Mouse (Mus musculus) right cerebral cortex, adult 18-20 months (tissue): ENCODE data around the gene Pcbd2.

Experiments
- DNase-seq: peaks from one replicate; pipeline ENCODE4 v3.0.0; 2022; ENCODE audit warnings: mixed read lengths

Gene Pcbd2

DNA sequence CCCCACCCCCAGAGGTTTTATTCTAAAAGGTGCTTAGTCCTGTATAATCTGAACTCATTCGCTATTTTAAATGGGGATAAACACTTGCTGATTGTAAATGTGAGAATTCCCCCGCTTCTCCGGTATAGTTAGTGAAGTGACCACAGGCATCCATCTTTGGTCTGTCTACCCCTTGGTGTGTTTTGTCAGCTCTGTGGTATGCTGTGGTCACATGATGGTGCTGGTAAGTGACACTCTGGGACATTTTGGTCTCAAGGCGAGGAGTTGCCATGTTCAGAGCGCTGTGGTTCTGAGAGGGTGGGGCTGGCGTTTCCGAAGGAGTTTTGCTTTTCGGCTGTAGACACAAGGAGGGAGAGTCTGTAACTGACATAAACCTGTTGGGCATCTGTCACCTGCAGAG lies 10.7 kb downstream of the Pcbd2 start:
- DNase-seq = no peak

DNA sequence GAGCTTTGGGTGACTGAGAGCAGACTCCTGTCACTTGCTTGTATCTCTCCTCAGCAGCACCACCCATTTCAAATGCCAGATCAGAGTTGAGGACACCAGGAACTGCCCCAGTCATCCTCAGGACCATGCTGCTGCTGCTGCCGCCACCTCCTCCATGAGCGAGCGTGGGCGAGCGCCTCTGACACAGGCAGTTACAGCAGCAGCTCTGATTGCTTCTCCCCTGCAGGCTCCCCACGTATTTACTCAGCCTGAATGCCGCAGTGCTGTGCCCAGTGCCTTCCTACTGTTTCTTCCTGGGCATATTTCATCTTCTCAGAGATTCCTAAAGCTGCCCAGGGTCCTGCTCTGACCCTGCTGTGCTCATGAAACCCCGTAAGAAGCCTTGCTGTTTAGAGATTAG lies 15.1 kb downstream of the Pcbd2 start:
- DNase-seq = peak; percentile 46

DNA sequence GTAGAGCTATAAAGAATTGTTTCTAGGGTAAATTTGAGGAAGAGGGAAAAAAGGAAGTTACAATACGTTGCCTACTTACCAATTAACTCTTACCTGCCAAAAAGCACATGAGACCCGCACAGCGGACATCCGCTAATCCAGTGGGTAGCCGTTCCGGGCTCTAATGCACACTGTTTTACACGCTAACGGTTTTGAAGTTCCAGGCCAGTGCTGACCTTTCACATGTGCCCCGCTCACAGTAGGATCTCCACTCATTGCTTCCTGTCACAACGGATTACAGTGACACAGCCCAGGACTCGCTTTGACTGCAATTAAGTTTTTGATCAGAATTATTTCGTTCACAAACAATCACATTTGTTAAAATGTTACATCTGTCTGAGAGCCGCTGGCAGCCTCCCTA lies 27.2 kb downstream of the Pcbd2 start:
- no peak for DNase-seq

DNA sequence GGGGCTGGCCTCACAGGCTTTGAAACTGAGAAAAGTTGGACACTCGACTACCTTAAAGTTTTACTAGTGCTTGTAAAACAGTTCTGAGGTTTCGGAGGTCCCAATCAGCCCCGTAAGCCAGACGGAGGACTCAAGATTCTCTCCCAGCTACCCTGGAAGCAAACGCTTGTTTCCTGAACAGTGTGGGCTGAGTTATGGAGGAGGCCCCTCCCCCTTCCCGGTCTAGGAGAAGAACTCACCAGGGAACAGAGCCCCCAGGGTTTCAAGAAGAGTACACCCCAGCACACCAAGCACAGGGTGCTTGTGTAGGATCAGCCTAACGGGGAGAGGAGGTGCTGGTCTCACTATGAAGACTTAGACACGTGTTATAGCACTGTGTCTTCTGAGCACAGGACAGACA lies 29.6 kb downstream of the Pcbd2 start:
- no peak for DNase-seq

DNA sequence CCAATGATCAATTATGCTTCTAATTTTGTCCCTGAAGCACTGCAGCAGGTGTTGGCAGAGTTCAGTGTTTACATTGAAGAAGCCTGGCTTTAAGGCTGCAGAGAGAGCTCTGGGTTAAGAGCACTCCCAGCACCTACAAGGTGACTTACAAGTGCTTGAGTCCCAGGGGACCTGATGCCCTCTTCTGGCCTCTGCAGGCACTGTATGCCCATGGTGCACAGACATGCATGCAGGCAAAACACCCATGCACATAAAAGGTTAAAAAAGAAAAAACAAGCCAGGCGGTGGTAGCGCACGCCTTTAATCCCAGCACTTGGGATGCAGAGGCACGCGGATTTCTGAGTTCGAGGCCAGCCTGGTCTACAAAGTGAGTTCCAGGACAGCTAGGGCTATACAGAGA lies 30.5 kb downstream of the Pcbd2 start:
- no peak for DNase-seq

DNA sequence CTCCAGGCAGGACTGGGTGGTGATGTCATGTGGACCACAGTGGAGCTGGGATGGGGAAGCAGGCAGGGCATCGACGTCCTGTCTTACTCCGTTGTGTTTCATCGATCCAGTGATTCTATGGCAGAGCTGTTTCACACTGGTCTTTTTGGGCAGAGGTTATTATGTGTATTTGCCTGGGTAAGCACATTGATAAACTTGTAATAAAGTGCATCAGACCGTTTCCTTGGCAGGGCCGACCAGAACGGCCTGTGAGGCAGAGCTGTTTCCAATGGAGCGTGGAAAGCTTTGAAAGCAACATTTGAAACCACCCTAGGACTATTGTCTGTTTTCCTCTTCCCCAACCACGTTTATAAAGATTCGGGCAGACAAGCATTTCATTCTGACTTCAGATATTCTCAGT lies 33.4 kb downstream of the Pcbd2 start:
- DNase-seq = no peak

DNA sequence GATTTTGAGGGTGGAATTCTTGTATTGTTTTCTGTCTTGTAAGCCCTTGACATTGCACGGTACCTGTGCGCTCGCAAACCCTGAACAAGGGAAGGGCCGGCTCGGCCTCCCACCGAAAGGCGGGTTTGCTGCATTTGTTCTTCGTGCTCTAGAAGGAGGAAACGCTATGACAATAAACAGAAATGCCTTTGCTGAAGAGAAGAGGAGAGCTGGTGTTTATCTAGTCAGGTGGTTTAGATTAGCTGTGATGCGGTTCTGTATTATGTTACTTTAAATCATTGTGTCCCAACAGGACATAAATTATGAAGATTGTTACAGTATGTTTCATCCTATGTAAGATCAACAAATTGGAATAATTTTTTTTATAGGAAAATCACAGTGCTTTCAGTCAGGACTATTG lies 34.3 kb downstream of the Pcbd2 start:
- no peak for DNase-seq

DNA sequence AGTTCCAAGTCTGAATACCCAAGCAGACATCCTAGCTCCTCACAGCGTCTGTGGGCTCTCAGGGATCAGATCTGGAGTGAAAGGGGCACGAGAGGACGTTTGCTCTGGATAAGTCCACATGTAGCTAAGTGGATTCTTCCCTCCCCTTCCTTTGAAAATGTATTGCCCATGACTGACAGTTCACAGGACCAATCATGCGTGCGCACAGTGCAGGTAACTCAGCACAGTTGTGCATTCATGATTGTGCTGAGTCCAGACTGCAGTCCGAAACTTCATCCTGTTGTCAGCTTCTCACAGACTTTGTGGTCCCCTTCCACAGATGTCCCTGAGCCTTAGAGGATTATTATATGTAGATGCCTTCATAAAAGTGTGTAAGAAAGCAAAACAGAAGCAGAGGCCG lies 47.2 kb downstream of the Pcbd2 start:
- no peak for DNase-seq

DNA sequence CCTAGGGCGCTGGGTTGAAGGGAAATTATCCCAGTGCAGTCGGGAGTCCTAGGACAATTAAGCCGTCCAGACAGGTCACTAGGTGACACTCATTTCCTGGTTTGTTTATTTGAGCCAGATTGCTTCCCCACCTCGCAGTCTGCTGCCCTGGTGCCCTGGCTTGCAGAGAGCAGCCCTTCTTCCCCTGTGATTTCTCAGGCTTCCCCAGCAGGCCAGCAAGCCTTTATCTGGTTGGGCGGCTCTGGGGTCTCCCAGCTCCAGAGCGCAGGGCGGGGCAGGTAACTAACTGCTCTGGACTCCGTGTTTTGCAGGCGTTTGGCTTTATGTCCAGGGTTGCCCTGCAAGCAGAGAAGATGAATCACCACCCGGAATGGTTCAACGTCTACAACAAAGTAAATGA lies 47.9 kb downstream of the Pcbd2 start:
- no peak for DNase-seq

DNA sequence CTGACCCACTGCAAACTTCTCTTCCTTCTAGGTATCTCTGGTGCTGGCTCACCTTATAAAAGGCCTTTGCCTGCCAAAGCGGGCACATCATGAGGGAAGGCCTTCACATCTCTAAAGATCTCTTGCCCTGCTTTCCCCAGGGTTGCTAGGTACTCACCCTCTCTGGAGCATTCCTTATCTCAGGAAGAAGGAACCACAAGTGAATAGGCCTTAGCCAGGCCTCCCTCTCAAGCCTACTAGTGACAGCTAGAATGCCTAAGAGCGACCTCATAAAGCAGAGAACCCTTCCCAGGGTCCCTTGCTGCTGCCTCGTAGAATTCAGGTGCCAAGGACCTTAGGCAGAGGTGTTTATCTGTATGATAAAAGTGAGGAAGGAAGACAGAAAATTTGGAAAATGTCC lies 57.1 kb downstream of the Pcbd2 start, which contains the start of gene Catsper3:
TSS of gene Catsper3 (plus strand) at position 301 of the 400 bp plus-strand sequence.
- no peak for DNase-seq

DNA sequence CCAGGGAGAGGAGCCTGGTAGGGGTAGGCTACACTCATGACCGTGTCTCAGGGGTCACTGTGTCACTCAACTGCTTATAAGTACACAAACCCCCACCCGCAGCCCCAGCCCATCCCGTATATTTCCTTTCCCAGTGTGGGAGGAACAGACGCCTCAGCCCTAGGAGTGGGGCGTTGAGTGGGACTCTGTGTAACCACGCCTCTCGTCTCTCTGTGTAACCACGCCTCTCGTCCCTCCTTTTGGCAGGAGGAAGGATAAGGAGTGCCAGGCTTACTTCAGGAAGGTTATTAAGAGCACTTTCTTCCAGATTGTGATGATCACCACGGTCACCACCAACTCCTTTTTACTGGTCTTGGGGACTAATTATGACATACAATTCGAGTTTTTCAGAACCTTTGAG lies 59.0 kb downstream of the Pcbd2 start:
- DNase-seq = no peak

DNA sequence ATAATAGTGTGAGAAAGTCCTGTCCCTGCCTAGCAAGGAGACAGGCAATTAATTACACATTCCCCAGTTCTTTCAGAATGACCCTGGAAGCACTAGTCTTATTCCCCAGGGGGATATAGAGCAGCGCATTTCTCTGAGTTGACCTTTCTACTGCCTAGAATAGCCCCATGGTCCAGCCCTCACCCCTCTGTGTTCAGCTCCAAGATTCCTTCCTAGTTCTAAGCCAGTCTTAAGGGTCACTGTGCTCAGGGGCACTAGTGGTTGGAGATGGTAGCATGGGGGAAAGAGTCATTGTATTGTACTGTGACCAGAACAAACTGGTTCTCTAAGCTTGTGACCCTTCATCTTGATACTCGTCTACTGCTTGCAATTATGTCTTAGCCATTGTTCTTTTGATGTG lies 74.1 kb downstream of the Pcbd2 start:
- DNase-seq = no peak

DNA sequence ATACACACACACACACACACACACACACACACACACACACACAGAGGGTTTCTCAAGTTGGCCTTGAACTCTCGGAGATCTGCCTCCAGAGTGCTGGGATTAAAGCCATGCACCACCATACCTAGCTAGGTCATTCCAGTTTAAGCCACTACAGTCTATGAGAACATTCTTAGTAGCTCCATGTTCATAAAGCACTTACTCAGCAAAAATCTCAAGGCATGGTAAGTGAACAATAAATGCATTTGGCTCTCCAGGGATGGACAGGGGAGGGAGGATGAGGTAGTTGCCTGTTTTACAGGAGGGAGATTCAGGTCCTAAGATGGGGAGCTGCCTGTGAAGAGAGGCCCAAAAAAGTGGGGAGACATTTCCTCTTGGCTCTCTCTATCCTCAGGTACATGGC lies 76.8 kb downstream of the Pcbd2 start:
- DNase-seq = no peak

DNA sequence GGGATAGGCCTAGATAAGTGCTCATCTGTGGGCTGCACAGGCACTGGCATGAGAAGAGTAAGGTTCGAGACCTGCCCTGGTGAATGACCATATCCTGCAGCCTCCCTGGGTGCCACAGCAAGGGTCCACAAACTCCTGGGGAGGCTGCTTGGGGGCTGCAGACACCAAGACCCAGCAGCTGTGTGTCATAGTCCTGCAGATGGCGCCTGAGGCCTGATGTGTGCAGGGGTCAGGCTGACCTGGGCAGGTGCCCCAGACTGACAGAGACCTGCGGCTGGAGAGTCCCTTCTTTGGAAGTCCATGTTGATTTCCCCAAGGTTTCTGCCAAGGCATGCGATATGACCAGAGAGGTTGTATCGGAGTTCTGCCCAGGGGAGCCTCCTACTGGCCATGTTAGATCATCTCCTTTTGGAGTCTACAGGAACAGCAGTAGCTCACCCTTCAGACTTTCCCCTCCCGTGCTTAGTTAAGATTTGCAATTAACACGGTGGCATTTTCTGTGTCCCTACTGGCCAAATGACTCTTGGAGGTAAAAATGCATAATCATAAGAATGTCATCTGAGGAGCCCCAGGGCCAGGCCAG lies 82.0 kb downstream of the Pcbd2 start:
- no peak for DNase-seq

DNA sequence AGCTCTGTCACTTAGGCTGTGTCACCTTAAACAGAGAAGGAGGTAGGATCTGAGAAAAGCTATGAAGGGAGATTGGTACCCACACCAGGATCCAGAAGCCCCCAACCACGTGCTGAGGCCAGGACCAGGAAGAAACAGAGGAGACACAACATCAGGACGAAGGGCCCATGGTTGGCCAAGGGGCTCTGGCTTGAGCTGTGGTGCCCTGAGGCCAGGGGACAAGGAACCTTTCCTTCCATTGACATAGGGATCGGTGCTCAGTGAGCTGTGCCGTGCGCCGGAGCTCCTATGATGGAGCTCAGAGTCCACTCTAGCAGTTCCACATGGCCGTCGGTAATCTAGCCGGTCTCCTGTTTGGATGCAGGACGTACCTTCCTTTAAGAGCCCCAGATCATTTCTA lies 82.5 kb downstream of the Pcbd2 start:
- DNase-seq = no peak

DNA sequence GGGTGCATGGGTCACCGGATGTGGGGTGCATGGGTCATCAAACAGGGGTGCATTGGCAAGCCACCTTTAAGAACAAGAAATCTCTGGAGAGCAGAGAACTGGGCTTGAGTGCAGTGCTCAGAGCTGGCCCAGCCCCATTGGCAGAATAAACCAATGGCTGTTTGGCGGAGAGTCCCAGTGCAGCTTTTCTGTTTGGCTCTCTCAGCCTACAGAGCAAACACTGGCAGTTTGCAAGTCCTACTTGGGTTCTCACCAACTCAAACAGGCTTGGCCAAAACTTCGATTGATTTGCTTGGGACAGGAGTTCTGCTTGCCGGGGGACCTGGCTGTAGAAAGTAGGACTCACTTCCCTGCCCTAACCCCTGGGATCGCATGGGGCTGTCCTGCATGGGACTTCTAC lies 83.8 kb downstream of the Pcbd2 start:
- DNase-seq = no peak

DNA sequence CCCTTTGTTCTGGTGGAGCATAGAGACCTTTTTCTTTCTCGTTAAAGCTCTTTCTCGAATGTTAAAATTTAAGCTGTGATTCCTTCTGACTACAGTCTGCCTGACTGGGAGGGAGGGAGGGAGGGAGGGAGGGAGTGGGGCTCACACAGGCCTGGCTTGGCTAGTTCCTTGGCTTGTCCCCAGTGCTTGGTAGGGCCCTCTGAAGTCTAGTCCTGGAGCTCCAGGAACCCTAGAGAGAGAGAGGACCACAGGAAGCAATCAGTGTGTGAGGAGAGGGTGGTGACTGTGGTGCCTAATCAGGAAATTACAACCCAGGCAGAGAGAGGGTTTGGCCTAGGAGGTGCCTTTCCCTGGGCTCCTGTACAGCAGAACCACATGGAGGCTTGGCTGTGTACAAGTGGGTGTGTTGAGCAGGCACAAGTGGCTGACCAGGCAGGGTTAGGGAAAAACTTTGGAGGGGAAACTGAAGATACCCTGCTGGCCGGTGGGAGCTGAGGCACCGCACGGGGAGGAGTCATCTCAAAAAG lies 86.4 kb downstream of the Pcbd2 start:
- DNase-seq = no peak

DNA sequence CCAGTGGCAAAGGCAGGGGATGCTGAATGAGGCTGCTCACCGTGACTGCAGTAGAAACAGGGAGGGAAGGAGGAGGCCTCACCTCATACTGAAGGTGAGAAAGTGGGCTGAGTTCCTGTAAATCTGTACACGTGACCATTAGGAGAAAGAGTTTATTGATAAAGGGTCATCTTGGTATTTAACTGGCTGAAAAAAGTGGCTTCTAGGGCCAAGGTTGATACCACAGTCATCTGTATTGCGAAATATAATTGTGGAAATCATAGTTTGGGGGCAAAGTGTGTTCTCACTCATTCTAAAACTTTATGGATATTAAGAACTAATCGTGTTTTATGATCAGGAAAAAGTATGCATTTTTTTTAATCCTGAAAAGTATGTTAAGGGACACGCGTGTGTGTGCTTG lies 87.7 kb downstream of the Pcbd2 start:
- DNase-seq = no peak

DNA sequence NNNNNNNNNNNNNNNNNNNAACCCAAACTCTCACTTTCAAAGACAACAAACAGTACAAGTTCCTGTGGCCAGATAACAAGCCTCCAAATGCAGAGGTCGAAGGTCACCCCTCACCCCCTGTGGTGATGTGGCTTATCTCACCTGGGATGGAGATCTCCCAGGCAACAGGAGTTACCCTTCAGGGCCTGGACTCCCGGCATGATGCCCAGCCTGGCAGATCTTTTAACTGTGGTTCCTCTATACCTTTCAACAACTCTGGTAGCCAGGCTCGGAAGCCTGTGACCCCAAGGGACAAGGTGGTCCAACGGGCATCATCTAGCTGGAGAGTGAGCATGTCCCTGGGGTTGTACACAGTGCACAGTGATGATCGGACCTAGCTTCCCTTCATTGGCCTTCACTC lies 95.3 kb downstream of the Pcbd2 start:
- DNase-seq = no peak

DNA sequence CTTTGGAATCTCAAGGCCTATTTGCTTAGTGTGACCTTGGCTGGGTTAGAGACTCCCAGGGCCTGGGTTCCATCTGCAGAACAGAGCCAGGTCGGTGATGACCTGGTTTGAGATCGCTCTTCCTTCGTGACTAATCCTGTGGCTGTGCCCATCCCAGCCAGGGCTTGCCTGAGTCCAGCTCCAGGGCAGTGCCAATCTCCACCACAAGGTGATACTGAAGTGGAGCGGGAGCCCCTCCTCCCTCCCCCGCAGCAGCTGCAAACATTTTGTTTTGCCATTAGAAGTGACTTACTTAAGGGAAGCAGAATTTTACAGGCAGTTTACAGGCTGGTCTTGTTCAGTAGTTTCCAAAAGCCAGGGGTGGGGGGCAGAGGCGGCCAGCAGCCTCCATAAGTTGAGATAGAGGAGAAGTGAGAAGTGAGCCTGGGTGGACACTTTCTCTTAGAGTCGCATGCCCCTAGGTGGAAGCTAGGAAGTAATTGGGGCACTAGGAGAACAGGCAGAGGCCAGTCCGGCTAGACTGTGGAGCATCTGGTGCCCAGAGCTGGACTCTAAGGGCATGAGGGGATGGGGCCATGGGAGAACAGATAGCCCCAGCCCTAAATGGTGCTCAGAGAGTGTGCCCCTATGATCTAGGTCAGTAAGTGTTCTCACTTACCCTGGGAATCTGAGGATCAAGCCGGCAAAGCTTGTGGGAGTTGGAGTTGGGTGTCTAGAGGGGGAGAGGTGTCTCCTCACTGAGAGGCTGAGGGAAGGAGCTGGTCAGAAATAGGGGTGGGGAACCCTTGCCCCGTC lies 97.2 kb downstream of the Pcbd2 start:
- DNase-seq = no peak

DNA sequence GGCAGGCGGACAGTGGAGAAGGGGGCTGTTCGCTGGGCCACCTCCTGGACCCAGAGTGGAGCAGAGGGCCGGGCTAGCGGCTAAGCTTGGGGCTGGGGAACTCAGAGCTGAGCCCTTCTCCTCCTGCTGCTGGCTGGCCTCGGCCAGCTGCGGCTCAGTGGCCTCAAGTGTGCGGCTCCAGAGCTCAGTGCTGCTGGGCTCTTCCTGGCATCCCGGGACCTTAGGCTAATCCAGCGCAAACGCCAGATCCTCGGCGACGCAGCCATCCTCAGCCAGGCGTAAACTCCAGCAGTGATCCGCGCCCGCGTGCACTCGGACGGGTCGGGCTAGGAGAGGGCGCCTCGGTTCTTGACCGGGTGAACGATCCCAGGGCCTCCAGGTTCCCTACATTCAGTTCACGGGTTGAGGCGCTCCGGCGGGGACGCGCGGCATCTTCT lies 98.1 kb downstream of the Pcbd2 start:
- no peak for DNase-seq

DNA sequence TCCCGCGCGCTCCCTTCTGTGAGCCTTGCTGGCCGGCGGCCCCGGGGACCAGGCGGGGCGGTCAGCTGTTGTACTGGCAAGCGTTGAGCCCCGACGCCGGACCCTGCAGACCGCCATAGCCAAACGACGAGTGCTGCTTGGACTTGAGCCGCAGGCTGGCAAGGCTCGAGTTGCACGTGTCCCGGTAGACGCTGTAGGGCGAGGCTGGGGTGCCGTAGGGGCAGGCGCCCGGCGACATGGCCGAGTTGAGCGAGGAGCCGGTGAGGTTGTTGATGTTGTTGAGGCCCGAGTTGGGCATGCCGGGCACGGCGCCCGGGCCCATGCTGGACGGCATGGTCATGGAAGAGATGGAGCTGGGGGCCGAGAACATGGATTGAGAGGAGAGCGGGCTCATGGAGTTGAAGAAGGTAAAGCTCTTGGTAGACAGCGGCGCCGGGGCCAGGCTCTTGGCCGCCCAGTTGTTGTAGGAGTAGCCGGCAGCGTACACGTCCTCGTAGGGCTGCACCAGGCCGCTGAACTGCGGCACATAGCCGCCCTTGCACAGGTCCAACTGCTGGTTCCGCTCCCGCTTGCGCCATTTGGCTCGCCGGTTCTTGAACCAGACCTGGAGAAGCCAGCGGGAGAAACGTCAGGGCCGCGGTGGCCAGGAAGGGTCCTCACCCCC lies 99.0 kb downstream of the Pcbd2 start:
- DNase-seq = no peak
